Mouse (Mus musculus) thymus, adult 2 months (tissue): Measurements from ENCODE around the gene B3galt2.
"Not testable (repeated sequence)": the region's sequence is repeated elsewhere in the genome, so short reads cannot be mapped to it uniquely, and the experiment has no call there.

Source experiments
- CTCF ChIP-seq: fragments of 200-500 bp; IDR thresholded peaks from 2 replicates; pipeline ENCODE4 v1.5.1; 2012; ENCODE audit warnings: mild to moderate bottlenecking, control low read depth, low read length, moderate library complexity, borderline replicate concordance; ENCODE audit not compliant: control insufficient read depth, poor library complexity, insufficient read depth; ENCODE audit errors: extremely low read depth
- POLR2A ChIP-seq: fragments of 200-500 bp; IDR thresholded peaks from 2 replicates; pipeline ENCODE4 v1.6.1; 2012; ENCODE audit warnings: mild to moderate bottlenecking, low read length, control low read depth, moderate library complexity; ENCODE audit not compliant: control insufficient read depth, poor library complexity, insufficient read depth; ENCODE audit errors: extremely low read depth

DNA sequence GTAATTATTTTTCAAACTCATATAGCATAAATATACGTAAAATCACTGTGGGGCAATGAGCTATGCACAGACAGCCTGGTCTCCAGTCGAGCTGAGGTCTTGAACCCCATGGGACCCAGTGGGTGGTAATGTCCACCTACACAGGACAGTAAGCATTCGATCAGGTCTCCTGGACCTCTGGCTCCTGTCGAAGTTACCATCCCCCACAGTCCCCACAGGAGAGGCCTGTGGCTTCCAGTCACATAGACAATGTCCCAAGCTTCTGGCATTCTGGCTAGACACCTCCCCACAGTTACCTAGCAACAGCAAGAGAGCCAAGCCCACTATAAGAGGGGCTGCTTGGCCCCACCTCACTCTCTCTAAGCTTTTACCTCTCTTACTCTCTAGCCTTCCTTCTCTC lies 24.3 kb downstream of the B3galt2 start:
- TF ChIP-seq CTCF, POLR2A: not testable (repeated sequence)
